Mouse (Mus musculus): Measurements from ENCODE around the gene Ppm1h. TPM values are rescaled to one million over a fixed set of nuclear protein-coding genes. Genes with fewer than 3 reads are reported as not detected.

Ppm1h gene
- polyA plus RNA-seq, 1 experiment from 2014 or later, result 3.6 TPM

DNA sequence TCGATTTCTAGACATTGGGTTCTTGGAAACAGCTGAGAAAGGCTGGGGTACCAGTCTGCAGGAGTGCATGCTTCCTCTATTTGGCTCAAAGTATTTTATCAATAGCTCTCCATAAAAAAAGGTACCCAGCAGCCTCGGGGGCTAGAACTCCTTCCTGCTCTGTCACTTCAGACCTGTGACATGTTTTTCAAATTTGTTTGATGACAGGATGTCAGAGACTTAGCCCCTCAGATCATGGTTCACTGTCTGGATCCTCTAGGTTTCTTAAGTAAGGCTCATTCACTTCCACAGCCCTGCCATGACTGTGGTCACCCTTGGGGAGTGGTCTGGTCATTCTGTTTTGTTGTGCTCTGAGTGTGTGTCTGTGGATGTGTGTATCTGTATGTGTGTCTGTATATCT lies 63.6 kb downstream of the Ppm1h start:
- WGBS, result 88% methylated on average over 2 of the region's 2 CpGs
- no peak overlapping the region for H3K4me2 ChIP-seq (ENCODE audit: low read depth, low read length, severe bottlenecking)
- H3K27ac ChIP-seq (ENCODE audit: low read depth, low read length), result no peak overlapping the region
- no peaks in the 10 kb centered on the region for H3K36me3 ChIP-seq (ENCODE audit: control insufficient read depth, insufficient read depth, low read length)
- no peaks in the 10 kb centered on the region for H3K27me3 ChIP-seq (ENCODE audit: control insufficient read depth, insufficient read depth, low read length)
- DNase-seq (ENCODE audit: low spot score) (peak; percentile 23), ATAC-seq (replicated peaks; ENCODE audit: low FRiP score) (no peak)
- H3K4me1 ChIP-seq (replicated peaks; ENCODE audit: control insufficient read depth, insufficient read depth, low read length), result no peaks in the 10 kb centered on the region
- H3K9me3 ChIP-seq (ENCODE audit: control insufficient read depth, low read length), result no peaks in the 10 kb centered on the region
- no peak overlapping the region for H3K9ac ChIP-seq (ENCODE audit: low read length)
- no peak overlapping the region for H3K4me3 ChIP-seq (ENCODE audit: low read depth, low read length)

DNA sequence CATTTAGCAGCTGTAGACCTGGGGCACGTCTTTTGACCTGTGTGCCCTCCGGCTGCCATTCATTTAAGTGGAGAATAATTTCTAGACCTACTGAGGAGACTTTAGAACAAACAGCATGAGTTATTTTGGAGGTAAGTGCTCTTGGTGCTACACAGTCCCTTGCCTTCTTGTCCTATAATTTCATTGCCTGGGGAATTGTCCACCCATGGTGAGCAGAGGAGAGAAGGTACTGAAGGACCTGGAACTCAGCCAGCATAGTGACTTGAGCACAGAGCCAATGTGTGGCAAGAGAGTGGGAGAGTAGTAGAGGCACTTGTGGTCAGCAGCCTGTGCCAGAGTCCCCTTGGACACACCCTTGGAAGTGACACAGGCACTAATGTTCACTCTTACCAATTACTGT lies 64.8 kb downstream of the Ppm1h start:
- Histone ChIP-seq H3K4me1 (replicated peaks; ENCODE audit: control insufficient read depth, insufficient read depth, low read length) (no peaks in the 10 kb centered on the region), H3K4me2 (ENCODE audit: low read depth, low read length, severe bottlenecking) (no peak overlapping the region), H3K9me3 (ENCODE audit: control insufficient read depth, low read length) (no peaks in the 10 kb centered on the region), H3K4me3 (ENCODE audit: low read depth, low read length) (no peak overlapping the region), H3K27me3 (ENCODE audit: control insufficient read depth, insufficient read depth, low read length) (no peaks in the 10 kb centered on the region), H3K27ac (ENCODE audit: low read depth, low read length) (no peak overlapping the region), H3K36me3 (ENCODE audit: control insufficient read depth, insufficient read depth, low read length) (no peaks in the 10 kb centered on the region), H3K9ac (ENCODE audit: low read length) (no peak overlapping the region)
- DNase-seq (ENCODE audit: low spot score) (peak; percentile 19), ATAC-seq (replicated peaks; ENCODE audit: low FRiP score) (no peak)
- 93% methylated on average over 2 of the region's 2 CpGs for WGBS

DNA sequence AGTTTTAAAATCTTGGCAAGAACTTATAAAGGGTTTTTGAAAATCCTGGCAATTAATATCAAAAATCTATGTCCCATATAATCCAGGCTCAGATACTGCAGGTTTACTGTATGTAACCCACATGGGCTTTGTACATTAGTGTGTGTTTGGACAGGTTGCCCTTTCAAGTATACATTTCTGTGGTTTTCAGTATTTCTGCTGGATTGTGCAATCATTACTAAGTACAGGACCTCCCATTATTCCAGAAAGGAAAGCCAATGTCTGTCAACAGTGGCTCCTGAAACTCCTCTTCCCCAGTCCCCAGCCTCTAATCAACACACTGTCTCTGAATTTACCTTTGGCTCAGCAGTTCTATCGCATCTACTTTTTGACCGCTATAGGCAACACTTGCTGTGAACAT lies 66.4 kb downstream of the Ppm1h start:
- no peaks in the 10 kb centered on the region for H3K36me3 ChIP-seq (ENCODE audit: control insufficient read depth, insufficient read depth, low read length)
- H3K9ac ChIP-seq (ENCODE audit: low read length), result no peak overlapping the region
- DNase-seq (ENCODE audit: low spot score) (no peak), ATAC-seq (replicated peaks; ENCODE audit: low FRiP score) (no peak)
- no peaks in the 10 kb centered on the region for H3K27me3 ChIP-seq (ENCODE audit: control insufficient read depth, insufficient read depth, low read length)
- H3K9me3 ChIP-seq (ENCODE audit: control insufficient read depth, low read length), result no peaks in the 10 kb centered on the region
- H3K4me1 ChIP-seq (replicated peaks; ENCODE audit: control insufficient read depth, insufficient read depth, low read length), result no peaks in the 10 kb centered on the region
- H3K4me2 ChIP-seq (ENCODE audit: low read depth, low read length, severe bottlenecking), result no peak overlapping the region
- 95% methylated on average over 2 of the region's 2 CpGs for WGBS
- no peak overlapping the region for H3K4me3 ChIP-seq (ENCODE audit: low read depth, low read length)
- H3K27ac ChIP-seq (ENCODE audit: low read depth, low read length), result no peak overlapping the region

GRCm38 (mm10) chr10:122746211-122746610 lies 67.6 kb downstream of the Ppm1h start:
- H3K4me1 ChIP-seq (replicated peaks; ENCODE audit: control insufficient read depth, insufficient read depth, low read length), result no peaks in the 10 kb centered on the region
- DNase-seq (ENCODE audit: low spot score), result peak; percentile 26
- no peak overlapping the region for H3K4me2 ChIP-seq (ENCODE audit: low read depth, low read length, severe bottlenecking)
- no peak for ATAC-seq (replicated peaks; ENCODE audit: low FRiP score)
- H3K9ac ChIP-seq (ENCODE audit: low read length), result no peak overlapping the region
- no peaks in the 10 kb centered on the region for H3K9me3 ChIP-seq (ENCODE audit: control insufficient read depth, low read length)
- no peak overlapping the region for H3K4me3 ChIP-seq (ENCODE audit: low read depth, low read length)
- no peaks in the 10 kb centered on the region for H3K27me3 ChIP-seq (ENCODE audit: control insufficient read depth, insufficient read depth, low read length)
- no peak overlapping the region for H3K27ac ChIP-seq (ENCODE audit: low read depth, low read length)
- no peaks in the 10 kb centered on the region for H3K36me3 ChIP-seq (ENCODE audit: control insufficient read depth, insufficient read depth, low read length)
- 84% methylated on average over 7 of the region's 7 CpGs for WGBS

DNA sequence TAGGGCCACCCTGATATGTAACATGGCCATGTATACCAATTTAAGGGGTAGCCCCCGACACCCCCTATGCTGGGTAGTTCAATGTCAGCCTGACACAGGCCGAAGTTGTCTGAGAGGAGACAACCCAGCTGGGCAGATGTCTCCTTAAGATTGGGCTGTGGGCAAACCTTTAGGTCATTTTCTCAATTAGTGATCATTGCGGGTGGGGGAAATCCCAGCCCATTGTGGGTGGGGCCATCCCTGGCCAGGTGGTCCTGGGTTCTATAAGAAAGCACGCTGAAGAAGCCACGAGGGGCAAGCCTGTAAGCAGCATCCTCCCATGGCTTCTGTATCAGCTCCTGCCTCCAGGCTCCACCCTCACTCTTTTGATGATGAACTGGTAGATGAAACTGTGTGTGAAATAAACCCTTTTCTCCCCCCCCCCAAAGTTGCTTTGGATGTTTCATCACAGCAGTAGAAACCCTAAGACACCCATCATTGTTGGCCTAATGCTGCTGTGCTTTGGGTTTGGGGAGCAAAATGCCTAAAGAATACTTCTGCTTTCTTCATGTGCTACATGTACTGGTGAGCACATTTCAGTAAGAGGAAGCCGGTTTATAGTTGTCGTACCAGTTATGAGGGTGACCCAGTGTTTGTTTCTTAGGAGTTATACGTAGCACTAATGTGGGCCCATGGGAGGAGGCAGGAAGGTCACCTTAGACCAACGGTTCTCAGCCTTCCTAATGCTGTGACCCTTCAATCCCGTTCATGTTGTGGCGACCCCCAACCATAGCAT lies 68.8 kb downstream of the Ppm1h start:
- Histone ChIP-seq H3K4me2 (ENCODE audit: low read depth, low read length, severe bottlenecking) (no peak overlapping the region), H3K9me3 (ENCODE audit: control insufficient read depth, low read length) (no peaks in the 10 kb centered on the region), H3K36me3 (ENCODE audit: control insufficient read depth, insufficient read depth, low read length) (no peaks in the 10 kb centered on the region), H3K4me1 (replicated peaks; ENCODE audit: control insufficient read depth, insufficient read depth, low read length) (no peaks in the 10 kb centered on the region), H3K27ac (ENCODE audit: low read depth, low read length) (no peak overlapping the region), H3K9ac (ENCODE audit: low read length) (no peak overlapping the region), H3K27me3 (ENCODE audit: control insufficient read depth, insufficient read depth, low read length) (no peaks in the 10 kb centered on the region), H3K4me3 (ENCODE audit: low read depth, low read length) (no peak overlapping the region)
- ATAC-seq (replicated peaks; ENCODE audit: low FRiP score) (no peak), DNase-seq (ENCODE audit: low spot score) (no peak)
- 87% methylated on average over 11 of the region's 11 CpGs for WGBS

GRCm38 (mm10) chr10:122748361-122748951 lies 69.9 kb downstream of the Ppm1h start:
- H3K4me1 ChIP-seq (replicated peaks; ENCODE audit: control insufficient read depth, insufficient read depth, low read length), result no peaks in the 10 kb centered on the region; the same call in 1 of the 2 replicates
- no peak overlapping the region for H3K9ac ChIP-seq (ENCODE audit: low read length)
- DNase-seq (ENCODE audit: low spot score), result peak; percentile 25
- H3K4me2 ChIP-seq (ENCODE audit: low read depth, low read length, severe bottlenecking), result no peak overlapping the region
- H3K9me3 ChIP-seq (ENCODE audit: control insufficient read depth, low read length), result no peaks in the 10 kb centered on the region
- no peak for ATAC-seq (replicated peaks; ENCODE audit: low FRiP score)
- H3K27me3 ChIP-seq (ENCODE audit: control insufficient read depth, insufficient read depth, low read length), result no peaks in the 10 kb centered on the region
- H3K27ac ChIP-seq (ENCODE audit: low read depth, low read length), result no peak overlapping the region
- WGBS, result 92% methylated on average over 4 of the region's 4 CpGs
- H3K36me3 ChIP-seq (ENCODE audit: control insufficient read depth, insufficient read depth, low read length), result no peaks in the 10 kb centered on the region
- no peak overlapping the region for H3K4me3 ChIP-seq (ENCODE audit: low read depth, low read length)

DNA sequence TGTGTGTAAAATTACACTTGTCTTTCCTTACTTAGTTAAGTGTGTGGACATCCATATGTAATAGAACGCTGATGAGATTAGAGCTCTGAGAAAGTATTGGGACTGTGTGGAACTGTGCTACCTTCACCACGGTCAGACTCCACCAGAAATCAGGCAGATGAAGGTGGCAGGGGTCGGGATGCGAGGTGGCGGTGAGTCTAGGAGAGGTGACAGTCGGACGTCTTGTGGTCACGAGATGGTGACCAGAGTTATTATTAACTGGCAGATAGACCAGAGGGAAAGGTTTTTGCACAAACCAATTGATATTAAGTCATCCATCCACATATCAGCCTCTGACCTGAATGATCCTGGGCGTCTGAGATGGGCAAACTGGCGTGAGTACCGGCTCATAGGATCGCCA lies 70.5 kb downstream of the Ppm1h start:
- Histone ChIP-seq H3K9ac (ENCODE audit: low read length) (no peak overlapping the region), H3K4me3 (ENCODE audit: low read depth, low read length) (no peak overlapping the region), H3K4me2 (ENCODE audit: low read depth, low read length, severe bottlenecking) (no peak overlapping the region), H3K9me3 (ENCODE audit: control insufficient read depth, low read length) (no peaks in the 10 kb centered on the region), H3K4me1 (replicated peaks; ENCODE audit: control insufficient read depth, insufficient read depth, low read length) (peaks cover 5% of the 10 kb centered on the region; the same call in 1 of the 2 replicates), H3K27me3 (ENCODE audit: control insufficient read depth, insufficient read depth, low read length) (no peaks in the 10 kb centered on the region), H3K36me3 (ENCODE audit: control insufficient read depth, insufficient read depth, low read length) (no peaks in the 10 kb centered on the region), H3K27ac (ENCODE audit: low read depth, low read length) (no peak overlapping the region)
- DNase-seq (ENCODE audit: low spot score) (peak; percentile 33), ATAC-seq (replicated peaks; ENCODE audit: low FRiP score) (no peak)
- 92% methylated on average over 12 of the region's 12 CpGs for WGBS

- H3K4me2 ChIP-seq (ENCODE audit: low read depth, low read length, severe bottlenecking), result no peak overlapping the region
- 92% methylated on average over 7 of the region's 7 CpGs for WGBS
- no peak for ATAC-seq (replicated peaks; ENCODE audit: low FRiP score)
- H3K27ac ChIP-seq (ENCODE audit: low read depth, low read length), result no peak overlapping the region
- DNase-seq (ENCODE audit: low spot score), result peak; percentile 21
- H3K4me3 ChIP-seq (ENCODE audit: low read depth, low read length), result no peak overlapping the region
- no peak overlapping the region for H3K9ac ChIP-seq (ENCODE audit: low read length)
- no peaks in the 10 kb centered on the region for H3K36me3 ChIP-seq (ENCODE audit: control insufficient read depth, insufficient read depth, low read length)
- no peaks in the 10 kb centered on the region for H3K27me3 ChIP-seq (ENCODE audit: control insufficient read depth, insufficient read depth, low read length)
- H3K4me1 ChIP-seq (replicated peaks; ENCODE audit: control insufficient read depth, insufficient read depth, low read length), result peaks cover 5% of the 10 kb centered on the region; the same call in 1 of the 2 replicates
- H3K9me3 ChIP-seq (ENCODE audit: control insufficient read depth, low read length), result no peaks in the 10 kb centered on the region
These were observed 71.3 kb downstream of the Ppm1h start for GRCm38 (mm10) chr10:122749876-122750275.

Measured in forebrain, embryonic 11.5 days (tissue).